Mouse (Mus musculus): ENCODE results near the gene Cxcl15. TPM values are rescaled to one million over a fixed set of nuclear protein-coding genes. Genes with fewer than 3 reads are reported as not detected.
"Not testable (repeated sequence)": the region's sequence is repeated elsewhere in the genome, so short reads cannot be mapped to it uniquely, and the experiment has no call there.

The Cxcl15 gene
- polyA plus RNA-seq, 1 experiment from 2014 or later, result 0.11 TPM

DNA sequence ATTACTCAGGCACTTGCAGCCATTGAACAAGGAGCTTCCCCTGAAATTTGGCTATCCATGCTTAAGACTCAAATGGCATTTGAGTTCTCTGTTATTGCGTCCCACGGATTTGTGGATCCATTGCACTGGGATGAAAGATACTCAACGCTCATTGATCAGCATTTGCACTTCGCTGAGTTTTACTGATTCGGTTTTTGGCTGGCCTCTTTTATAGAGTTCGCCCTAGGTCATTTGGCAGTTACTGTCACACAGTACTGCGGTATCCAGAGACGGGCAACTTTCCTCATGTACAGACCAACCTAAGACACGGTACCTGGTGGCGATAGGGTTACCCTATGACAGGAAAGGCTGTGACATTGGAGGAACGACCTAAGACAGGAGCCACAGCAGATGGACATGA is 57.1 kb downstream of the Cxcl15 start:
- not testable (repeated sequence) for H3K27ac ChIP-seq (ENCODE audit: low read depth, low read length); H3K9ac ChIP-seq (ENCODE audit: low read depth, low read length); H3K36me3 ChIP-seq (ENCODE audit: control insufficient read depth, insufficient read depth, low read length); H3K27me3 ChIP-seq (ENCODE audit: control insufficient read depth, insufficient read depth, low read length); H3K4me2 ChIP-seq (replicated peaks; ENCODE audit: low read depth, low read length); H3K9me3 ChIP-seq (ENCODE audit: control insufficient read depth, low read length); H3K4me1 ChIP-seq (replicated peaks; ENCODE audit: control insufficient read depth, insufficient read depth, low read length); DNase-seq (ENCODE audit: low spot score); H3K4me3 ChIP-seq (ENCODE audit: low read depth, low read length); ATAC-seq (ENCODE audit: low FRiP score)
- WGBS, result 90% methylated on average over 11 of the region's 11 CpGs

Other genes starting within 250 kb of the Cxcl15 start
- not detected in 2 replicates for gene 5830473C10Rik, start 233.4 kb upstream of the Cxcl15 start, polyA plus RNA-seq (2014; fragmentation: Nextera tagmentation; extraction: Ambion mirVana)
- 0.29 and 1.2 TPM in 2 replicates for gene Rassf6, start 153.9 kb upstream of the Cxcl15 start, polyA plus RNA-seq (2014; fragmentation: Nextera tagmentation; extraction: Ambion mirVana)
- 0.13 and 0.17 TPM in 2 replicates for gene Cxcl5, start 35.2 kb upstream of the Cxcl15 start, polyA plus RNA-seq (2014; fragmentation: Nextera tagmentation; extraction: Ambion mirVana)
- gene Ppbp, start 26.0 kb upstream of the Cxcl15 start, polyA plus RNA-seq (2014; fragmentation: Nextera tagmentation; extraction: Ambion mirVana), result 20.7 and 21.4 TPM in 2 replicates
- 85.5 and 91.8 TPM in 2 replicates for gene Pf4, start 22.1 kb upstream of the Cxcl15 start, polyA plus RNA-seq (2014; fragmentation: Nextera tagmentation; extraction: Ambion mirVana)
- 0.17 and 0.45 TPM in 2 replicates for gene Cxcl3, start 8.4 kb upstream of the Cxcl15 start, polyA plus RNA-seq (2014; fragmentation: Nextera tagmentation; extraction: Ambion mirVana)
- gene Cxcl1, start 96.7 kb downstream of the Cxcl15 start, polyA plus RNA-seq (2014; fragmentation: Nextera tagmentation; extraction: Ambion mirVana), result 0.29 TPM in 1 of 2 replicates, not detected in the other
- gene Cxcl2, start 109.3 kb downstream of the Cxcl15 start, polyA plus RNA-seq (2014; fragmentation: Nextera tagmentation; extraction: Ambion mirVana), result not detected in 2 replicates
- gene Mthfd2l, start 136.6 kb downstream of the Cxcl15 start, polyA plus RNA-seq (2014; fragmentation: Nextera tagmentation; extraction: Ambion mirVana), result 92.7 and 94.7 TPM in 2 replicates
- 0.09 and 0.27 TPM in 2 replicates for gene Epgn, start 232.9 kb downstream of the Cxcl15 start, polyA plus RNA-seq (2014; fragmentation: Nextera tagmentation; extraction: Ambion mirVana)

All from hindbrain, embryonic 11.5 days (tissue).